In genomic region chr9:114562031-114562918, GRCm38 (mm10) we compare ENCODE assay signal across 8 mouse cellular contexts. TPM values are rescaled to one million over a fixed set of nuclear protein-coding genes. Genes with fewer than 3 reads are reported as not detected.
DNase-seq lines count a peak whose midpoint lies in the region; ATAC-seq lines count a peak whose summit lies in the region.

No protein-coding gene starts in this region.

- DNase-seq in embryo, embryonic 10 days (ENCODE audit: low spot score) = peak; percentile 33
- no peak for DNase-seq in embryo, embryonic 10.5 days (ENCODE audit: low spot score)
- peak; percentile 8 for DNase-seq in right cerebral cortex, postnatal 14 days
- no peak for DNase-seq in right cerebral cortex, adult 2 months (ENCODE audit: low spot score in 2 of 2)
- DNase-seq in liver, embryonic 11.5 days (ENCODE audit: low spot score) = peak; percentile 62
- no peak for DNase-seq in ovary, postnatal 14 days (ENCODE audit: low spot score)
- DNase-seq in T-cell, adult 2 months (ENCODE audit: low spot score) = no peak

- under 1% methylated on average over 93 of the region's 101 CpGs for WGBS in liver, embryonic 11.5 days
- WGBS in stomach, embryonic 14.5 days = under 1% methylated on average over 84 of the region's 101 CpGs

- peak overlapping the region; percentile 67 for H3K4me3 ChIP-seq in liver, embryonic 11.5 days (ENCODE audit: low read depth, low read length)
- H3K4me3 ChIP-seq in stomach, embryonic 14.5 days (ENCODE audit: low read depth, low read length) = peak overlapping the region; percentile 59

- H3K36me3 ChIP-seq in liver, embryonic 11.5 days (ENCODE audit: control insufficient read depth, insufficient read depth, low read length) = no peaks in the 10 kb centered on the region
- H3K36me3 ChIP-seq in stomach, embryonic 14.5 days (ENCODE audit: control insufficient read depth, insufficient read depth, low read length) = no peaks in the 10 kb centered on the region

- H3K9ac ChIP-seq in liver, embryonic 11.5 days (ENCODE audit: low read depth, low read length) = peak overlapping the region; percentile 70
- H3K9ac ChIP-seq in stomach, embryonic 14.5 days (replicated peaks; ENCODE audit: low read depth, low read length) = peak overlapping the region; percentile 67

- H3K27ac ChIP-seq in liver, embryonic 11.5 days (ENCODE audit: low read depth, low read length) = peak overlapping the region; percentile 88; the same call in 1 of the 2 replicates
- H3K27ac ChIP-seq in stomach, embryonic 14.5 days (ENCODE audit: low read length) = peak overlapping the region; percentile 93

- H3K4me1 ChIP-seq in liver, embryonic 11.5 days (replicated peaks; ENCODE audit: control insufficient read depth, insufficient read depth, low read length) = peaks cover 13% of the 10 kb centered on the region
- peaks cover 9% of the 10 kb centered on the region; the same call in 1 of the 2 replicates for H3K4me1 ChIP-seq in stomach, embryonic 14.5 days (ENCODE audit: control insufficient read depth, insufficient read depth, low read length)

- no peaks in the 10 kb centered on the region for H3K9me3 ChIP-seq in liver, embryonic 11.5 days (ENCODE audit: control insufficient read depth, low read length)
- H3K9me3 ChIP-seq in stomach, embryonic 14.5 days (ENCODE audit: control insufficient read depth, low read depth, low read length) = no peaks in the 10 kb centered on the region

- peaks cover 60% of the 10 kb centered on the region for H3K27me3 ChIP-seq in liver, embryonic 11.5 days (replicated peaks; ENCODE audit: control insufficient read depth, insufficient read depth, low read length)
- H3K27me3 ChIP-seq in stomach, embryonic 14.5 days (ENCODE audit: control insufficient read depth, insufficient read depth, low read length) = peaks cover 4% of the 10 kb centered on the region; the same call in 1 of the 2 replicates

- peak overlapping the region; percentile 76 for H3K4me2 ChIP-seq in liver, embryonic 11.5 days
- H3K4me2 ChIP-seq in stomach, embryonic 14.5 days (replicated peaks; ENCODE audit: low read depth, low read length) = peak overlapping the region; percentile 92

- ATAC-seq in liver, embryonic 11.5 days (replicated peaks; ENCODE audit: low FRiP score) = no peak; the same call in 1 of the 2 replicates
- ATAC-seq in stomach, embryonic 14.5 days (ENCODE audit: insufficient number of reproducible peaks, insufficient read depth, low FRiP score, low read depth) = no peak

RNA-seq across cellular contexts. Expression of gene Trim71, which starts 1.9 kb away (rescaled TPM):
- 2.6 and 3.1 TPM in 2 replicates for polyA plus RNA-seq in liver, embryonic 11.5 days (2014; fragmentation: Nextera tagmentation; extraction: Ambion mirVana)
- polyA plus RNA-seq in stomach, embryonic 14.5 days (2014; fragmentation: Nextera tagmentation; extraction: Ambion mirVana) = 1.4 and 1.6 TPM in 2 replicates

RNA-seq across cellular contexts. Expression of gene C130032M10Rik, which starts 46.8 kb away (rescaled TPM):
- polyA plus RNA-seq in liver, embryonic 11.5 days (2014; fragmentation: Nextera tagmentation; extraction: Ambion mirVana) = 0.30 TPM in 1 of 2 replicates, not detected in the other
- not detected in 2 replicates for polyA plus RNA-seq in stomach, embryonic 14.5 days (2014; fragmentation: Nextera tagmentation; extraction: Ambion mirVana)

RNA-seq across cellular contexts. Expression of gene Ccr4, which starts 57.6 kb away (rescaled TPM):
- not detected in 2 replicates for polyA plus RNA-seq in liver, embryonic 11.5 days (2014; fragmentation: Nextera tagmentation; extraction: Ambion mirVana)
- polyA plus RNA-seq in stomach, embryonic 14.5 days (2014; fragmentation: Nextera tagmentation; extraction: Ambion mirVana) = not detected in 2 replicates

Comparison
In these comparisons a context has a peak if more than half of its experiments do, and no peak if none do; other contexts are left out.
1. DNase-seq: peak in embryo, embryonic 10 days (single experiment), right cerebral cortex, postnatal 14 days (single experiment) and liver, embryonic 11.5 days (single experiment); none in embryo, embryonic 10.5 days (single experiment), right cerebral cortex, adult 2 months (0 of 2), ovary, postnatal 14 days (single experiment) and T-cell, adult 2 months (single experiment).